Mouse (Mus musculus) layer of hippocampus, adult 9-11 months (tissue): ENCODE results near the gene Noto.

Experiments
- DNase-seq: peaks from one replicate; pipeline ENCODE4 v3.0.0; 2022

The Noto gene

DNA sequence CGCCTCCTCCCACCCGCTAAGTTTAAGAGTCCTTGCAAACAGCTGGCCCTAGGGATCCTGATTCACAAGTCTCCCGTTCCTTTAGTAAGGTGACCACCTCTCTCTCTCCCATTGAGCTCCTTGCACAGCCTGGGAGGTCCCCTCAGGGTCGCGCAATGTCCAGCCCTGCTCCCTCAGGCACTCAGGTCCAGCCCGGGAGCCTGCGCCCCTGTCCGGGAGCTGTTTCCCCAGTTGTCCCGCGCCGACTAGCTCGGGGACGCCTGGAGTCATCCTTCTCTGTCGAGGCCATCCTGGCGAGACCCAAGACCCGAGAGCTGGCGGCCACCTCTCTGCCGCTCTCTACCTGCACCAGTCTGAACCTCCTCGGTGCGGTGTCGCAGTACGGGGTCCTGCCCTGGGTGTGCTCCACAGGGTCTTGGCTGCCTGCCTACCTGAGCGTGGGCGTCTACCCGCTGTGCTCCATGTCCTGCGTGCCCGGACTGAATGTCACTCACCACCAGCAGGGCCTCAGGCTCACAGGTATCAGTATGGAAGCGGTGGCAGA is at the start of gene Noto:
TSS of gene Noto (plus strand) at position 51 of the 544 bp plus-strand sequence.
- DNase-seq = no peak

DNA sequence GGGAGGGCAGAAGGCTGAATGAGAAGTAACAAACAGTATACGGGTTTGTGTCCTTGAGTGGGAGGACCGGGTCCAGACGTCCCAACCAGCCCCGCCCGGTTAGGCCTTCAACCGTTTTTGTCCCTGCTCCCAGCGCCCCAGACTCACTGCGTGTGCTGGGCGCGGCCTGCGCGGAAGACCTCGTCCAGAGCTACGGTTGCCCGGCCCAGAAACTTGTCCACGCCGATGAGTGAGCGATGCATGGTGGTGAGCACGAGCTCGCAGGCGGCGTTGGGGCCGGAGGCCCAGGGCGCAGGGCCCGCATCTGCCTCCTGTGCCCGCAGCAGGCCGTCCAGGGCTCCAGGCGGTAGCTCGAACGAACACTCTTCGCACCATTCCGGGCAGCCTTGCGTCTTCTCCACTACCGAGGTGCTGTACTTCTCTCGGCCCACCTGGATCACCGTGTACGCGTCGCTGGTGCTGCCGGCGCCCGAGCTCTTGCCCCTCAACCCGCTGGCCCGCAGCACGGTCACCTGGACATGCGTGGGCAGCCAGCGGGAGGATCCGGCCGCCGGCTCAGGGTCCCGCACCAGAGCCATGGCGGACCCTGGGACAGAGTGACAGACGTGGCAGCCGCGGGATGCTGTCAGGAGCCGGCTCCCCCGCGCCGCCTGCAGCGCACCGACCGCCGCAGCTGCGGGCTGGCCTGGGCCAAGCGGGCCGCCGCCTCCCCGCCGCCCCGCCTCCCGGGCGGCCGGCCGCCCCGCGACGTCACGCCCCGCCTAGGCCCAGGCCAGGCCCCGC is 49.5 kb upstream of the Noto start, which contains the start of gene Rab11fip5:
TSS of gene Rab11fip5 (minus strand) at position 684 of the 783 bp plus-strand sequence.
- no peak for DNase-seq

DNA sequence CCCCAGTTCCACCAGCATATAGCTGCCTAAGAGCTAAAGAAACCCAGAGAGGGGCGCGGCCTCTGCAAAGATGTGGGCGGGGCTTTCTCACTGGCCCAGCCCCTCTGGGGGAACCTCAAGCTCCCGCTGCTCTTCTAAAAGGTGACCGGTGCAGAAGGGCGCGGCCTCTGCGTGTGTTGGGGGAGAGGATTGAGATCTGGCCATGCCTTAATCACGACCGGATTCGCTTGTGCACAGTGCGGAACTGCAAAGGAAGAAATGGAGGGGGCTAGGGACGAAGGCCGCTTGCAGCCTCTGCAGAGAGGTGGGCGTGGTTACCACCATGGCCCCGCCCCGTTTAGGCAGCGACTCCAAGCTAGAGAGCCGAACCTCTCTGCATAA is 49.0 kb upstream of the Noto start:
- peak; percentile 97 for DNase-seq

DNA sequence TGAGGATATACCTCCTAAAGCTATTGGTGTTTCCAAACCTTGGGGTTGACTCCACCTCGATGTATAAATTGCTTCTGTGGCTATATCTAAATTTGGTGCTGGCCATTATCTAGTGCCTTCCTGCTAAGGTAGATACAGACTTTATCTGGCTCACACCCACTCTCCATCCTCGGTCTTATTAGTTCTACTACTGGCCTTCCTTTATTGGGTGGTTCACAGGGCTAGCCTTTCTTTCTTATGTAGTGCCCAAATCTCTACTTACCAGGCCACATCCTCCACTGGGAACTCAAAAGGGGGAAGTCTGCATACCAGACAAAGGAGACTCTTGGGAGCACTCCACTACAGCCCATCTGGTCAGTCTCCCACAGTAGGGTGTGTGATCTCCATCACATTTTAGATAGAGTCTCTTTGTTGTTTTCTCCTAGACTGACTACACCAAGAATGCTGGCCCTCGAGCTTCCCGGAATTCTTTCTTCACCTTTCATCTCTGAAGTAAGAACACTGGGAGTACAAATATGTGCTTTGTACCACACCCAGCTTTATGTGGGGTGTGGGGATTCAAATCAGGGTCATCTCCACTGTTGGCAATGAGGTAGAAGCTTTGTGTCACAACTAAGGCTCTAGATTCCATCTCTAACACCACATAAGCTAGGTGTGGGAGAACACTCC is 46.5 kb upstream of the Noto start:
- DNase-seq = no peak

DNA sequence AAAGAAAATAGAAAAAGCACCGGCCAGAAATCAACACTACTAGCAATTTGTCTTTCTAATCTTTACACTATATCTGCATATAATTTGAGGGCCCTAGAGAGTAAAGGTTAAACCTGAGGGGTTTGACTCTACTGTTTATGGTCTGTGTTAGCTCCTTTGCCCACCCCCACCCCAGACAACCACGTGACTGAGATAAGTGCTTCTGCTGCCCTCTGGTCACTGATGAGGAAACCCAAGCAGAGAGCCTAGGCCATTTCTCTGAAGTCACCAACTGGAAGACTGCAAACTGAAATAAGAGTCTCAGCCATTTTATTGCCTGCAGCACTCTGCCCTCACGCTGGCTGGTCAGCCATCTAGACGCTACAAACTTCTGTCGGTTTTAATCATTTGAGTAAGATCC is 45.8 kb upstream of the Noto start:
- no peak for DNase-seq

DNA sequence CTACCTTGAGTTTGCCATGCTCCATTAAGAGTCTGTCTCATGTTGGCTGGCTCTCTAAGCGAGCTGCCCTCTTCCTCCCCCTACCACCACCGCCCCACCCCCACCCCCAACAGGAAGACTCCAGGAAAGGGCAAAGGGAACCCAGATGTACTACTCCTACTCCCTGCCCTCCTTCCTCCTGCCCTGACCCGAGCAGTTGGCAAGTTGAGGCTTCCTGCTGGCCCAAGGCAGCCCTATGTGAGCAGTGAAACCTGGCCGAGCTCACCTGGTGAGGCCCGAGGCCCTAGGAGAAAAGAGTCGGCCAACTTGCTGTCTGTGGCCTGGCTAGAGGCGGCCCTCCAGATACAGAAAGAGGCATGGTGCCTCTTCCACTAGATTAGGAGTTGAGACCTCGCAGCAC is 45.1 kb upstream of the Noto start:
- no peak for DNase-seq

DNA sequence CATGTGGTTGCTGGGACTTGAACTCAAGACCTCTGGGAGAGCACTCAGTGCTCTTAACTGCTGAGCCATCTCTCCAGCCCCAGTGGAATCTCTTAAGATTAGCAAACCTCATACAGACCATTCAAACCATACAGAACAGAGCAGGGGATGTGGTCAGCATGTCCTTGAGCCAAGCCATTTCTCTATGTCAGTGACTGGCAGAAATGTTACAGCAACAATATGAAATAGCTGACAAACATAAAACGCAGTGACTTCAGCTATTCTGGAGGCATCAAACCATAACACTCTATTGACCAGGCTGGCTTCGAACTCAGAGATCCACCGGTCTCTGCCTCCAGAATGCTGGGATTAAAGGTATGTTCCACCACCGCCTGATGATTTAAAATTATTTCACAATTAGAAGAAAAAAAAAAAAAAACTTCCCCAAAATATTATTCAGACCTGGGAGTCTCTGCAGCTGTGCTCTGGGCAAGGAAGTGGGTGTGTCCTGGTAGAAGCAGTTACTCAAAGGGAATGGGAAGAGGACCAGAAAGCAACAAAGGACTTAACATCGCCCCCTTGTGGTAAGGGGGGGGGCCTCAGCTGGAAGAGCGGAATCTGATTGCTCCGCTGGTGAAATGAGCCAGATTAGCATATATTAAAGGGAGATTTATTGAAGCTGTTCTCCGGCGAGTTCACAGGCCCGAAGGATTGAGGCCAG is 43.3 kb upstream of the Noto start:
- DNase-seq = peak; percentile 82

DNA sequence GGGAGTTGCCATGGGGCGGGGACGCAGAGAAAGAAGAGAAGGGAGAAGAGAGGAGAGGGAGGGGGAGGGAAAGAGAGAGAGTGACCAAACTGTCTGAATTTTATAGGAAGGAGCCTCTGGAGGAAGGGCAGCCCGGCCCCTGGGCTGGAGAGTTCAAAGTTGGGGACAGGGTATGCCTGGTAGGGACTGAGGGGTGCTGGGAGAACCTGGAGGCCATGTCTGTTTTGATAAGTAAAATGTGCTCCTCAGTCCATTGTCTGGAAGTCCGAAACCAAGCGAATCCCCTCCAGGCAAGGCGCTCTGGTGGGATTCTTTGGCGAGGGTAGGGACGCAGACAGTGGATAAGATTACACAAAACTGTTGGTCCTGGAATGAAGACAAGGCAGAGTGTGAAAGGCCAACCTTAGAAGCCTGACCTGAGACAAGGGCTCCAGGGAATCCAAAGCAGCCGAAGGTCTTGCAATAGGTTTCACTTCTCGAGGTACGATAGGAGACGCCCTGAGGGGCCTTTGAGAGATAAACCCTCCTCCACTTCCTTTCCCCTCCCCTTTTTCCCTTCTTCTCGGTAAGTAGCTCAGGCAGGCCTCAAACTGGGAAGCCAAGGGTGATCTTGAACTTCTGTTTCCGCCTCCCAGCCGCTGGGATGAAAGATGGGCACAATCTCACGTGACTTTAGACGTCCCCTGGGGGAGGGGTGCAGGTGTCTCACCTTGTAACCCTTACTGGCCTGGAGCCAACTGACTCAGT is 42.6 kb upstream of the Noto start:
- DNase-seq = no peak

DNA sequence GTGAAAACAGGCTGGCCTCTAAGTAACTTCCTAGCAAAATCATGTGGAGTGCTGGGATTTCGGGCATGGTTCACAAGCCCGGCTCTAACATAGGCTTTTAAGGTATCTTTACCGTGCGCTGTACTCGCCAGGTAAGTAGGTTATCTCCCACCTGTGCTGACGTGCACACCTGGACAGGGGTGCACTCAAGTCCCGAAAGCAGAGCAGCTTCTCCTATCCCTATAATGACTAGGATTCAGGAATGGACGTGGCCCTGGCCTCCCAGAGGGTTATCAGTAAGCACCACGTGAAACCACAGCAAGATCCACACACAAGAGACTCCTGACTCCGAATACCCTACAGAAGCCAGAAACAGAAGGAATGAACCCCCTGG is 42.1 kb upstream of the Noto start:
- DNase-seq = no peak

DNA sequence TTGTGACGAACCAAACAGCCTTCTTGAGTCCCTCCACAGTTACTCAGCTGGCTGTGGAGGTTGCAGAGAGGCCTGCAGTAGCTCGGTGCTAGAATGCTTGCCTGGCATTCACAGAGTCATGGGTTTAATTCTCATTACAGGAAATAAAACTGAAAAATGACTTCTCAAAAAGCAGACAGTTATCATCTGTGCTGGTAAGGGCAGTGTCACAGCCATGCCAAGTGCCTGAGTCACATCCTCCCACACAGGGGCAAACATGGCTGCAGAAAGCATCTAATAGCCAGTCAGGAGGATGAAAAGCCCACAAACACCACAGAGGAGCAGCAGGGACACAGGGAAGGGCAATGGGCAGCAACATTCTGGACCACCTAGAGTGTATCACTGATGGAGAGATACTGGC is 40.9 kb upstream of the Noto start:
- no peak for DNase-seq

DNA sequence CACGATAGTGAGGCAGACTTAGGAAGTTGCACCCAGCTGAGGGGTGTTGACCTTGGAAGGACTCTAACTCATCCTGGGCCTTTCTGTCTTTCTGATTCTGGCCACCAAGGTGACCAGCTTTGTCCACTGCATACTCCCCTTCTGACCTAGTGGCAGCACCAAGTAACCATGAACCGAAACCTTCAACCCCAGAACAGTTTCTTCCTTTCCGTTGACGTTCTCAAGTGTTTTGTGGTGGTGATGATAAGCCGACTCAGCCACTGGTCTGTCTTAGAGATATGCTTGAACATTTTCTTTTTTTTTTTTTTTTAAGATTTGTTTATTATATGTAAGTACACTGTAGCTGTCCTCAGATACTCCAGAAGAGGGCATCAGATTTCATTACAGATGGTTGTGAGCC is 35.1 kb upstream of the Noto start:
- DNase-seq = no peak

GRCm38 (mm10) chr6:85391803-85392202 is 31.9 kb upstream of the Noto start:
- no peak for DNase-seq

- DNase-seq = no peak
Observed at GRCm38 (mm10) chr6:85395360-85395759, 28.3 kb upstream of the Noto start.

DNA sequence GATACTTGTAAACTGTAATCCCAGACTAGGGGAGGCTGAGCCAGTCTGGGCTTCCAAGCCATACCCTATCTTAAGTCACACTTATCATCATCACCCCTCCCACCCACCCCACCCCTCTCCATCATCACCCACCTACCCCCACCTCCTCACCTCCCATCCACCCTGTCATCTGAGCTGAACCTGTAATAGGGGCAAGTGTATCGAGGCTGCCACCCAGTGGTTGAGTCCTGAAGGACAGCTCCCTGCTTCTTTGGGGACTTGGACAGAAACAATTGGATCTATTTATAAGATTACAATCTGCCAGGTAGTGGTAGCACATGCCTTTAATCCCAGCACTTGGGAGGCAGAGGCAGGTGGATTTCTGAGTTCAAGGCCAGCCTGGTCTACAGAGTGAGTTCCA is 26.5 kb upstream of the Noto start:
- DNase-seq = no peak

DNA sequence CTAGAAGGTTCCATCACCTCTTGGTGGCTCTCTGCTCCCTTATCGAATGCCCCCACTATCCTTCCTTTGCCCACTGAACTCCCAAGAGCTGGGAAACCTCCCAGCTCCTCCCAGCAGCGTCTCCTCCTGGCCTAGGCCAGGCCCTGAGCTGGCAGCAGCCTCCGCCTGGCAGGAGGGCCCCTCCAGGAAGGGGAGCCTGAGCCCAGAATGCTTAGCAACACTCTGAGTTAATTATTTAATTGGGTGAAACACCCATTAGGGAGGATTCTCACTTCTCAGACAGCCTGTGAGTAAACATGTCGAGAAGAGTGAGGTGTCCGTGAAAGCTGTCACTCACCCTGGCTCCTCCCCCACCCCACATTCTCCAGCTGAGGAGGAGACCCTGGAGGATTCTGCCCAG is 24.0 kb upstream of the Noto start:
- DNase-seq = no peak

DNA sequence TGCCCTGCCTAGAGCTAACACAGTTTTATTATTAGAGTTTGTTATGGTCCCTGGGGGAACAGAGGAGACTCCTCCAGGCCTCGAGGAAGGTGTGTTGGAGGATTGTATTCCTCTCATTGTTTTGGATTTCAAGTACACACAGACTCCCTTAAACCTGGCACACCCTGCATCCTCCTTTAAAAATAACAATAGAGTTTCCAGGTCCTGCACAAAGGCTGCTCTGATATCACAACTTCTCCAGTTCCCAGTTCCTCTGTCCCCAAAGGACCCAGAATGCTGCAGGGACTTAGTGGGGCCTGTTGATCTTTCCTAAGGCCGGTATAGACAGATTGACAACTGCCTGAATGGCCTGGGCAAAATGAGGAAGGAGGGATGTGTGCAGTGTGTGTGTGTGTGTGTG is 21.1 kb upstream of the Noto start:
- no peak for DNase-seq

DNA sequence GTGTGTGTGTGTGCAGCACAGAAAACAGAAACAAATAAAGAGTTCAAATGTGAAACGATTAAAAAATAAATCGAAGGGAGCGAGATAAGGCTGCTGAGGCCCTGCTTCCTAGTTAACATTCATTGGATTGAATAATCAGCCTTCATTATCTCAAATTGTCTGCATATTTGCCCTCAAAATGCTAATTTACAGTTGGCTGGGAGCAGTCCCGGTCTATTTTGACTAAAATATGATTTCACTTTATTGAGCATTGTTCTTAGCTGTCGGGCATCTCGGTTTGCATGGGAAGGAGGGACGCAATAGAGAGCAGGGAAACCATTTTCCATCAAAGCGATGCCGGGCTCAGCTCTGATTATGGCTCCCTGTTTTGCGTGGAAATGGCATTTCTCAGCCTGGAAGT is 20.6 kb upstream of the Noto start:
- no peak for DNase-seq

DNA sequence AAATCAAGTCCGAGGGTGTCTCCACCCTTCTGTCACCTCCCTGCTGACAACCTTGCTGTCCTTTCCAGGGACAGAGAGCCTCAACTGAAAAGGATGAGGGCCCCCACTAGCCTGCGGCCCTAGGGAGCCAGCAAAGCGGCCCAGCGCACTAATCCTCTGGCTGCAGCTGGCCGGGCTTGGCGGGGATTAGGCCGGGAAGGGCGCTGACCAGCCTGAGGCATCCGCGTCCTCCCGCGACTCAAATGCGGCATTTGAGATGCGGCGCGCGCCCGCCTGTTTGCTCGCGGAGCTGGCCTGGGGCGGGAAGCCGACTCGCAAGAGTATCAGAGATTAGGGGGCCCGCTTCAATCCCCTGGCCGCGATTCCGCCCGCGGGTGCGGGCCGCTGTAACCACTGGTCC is 14.7 kb upstream of the Noto start:
- no peak for DNase-seq

- peak; percentile 22 for DNase-seq
Observed at GRCm38 (mm10) chr6:85410771-85411273, 12.9 kb upstream of the Noto start.

DNA sequence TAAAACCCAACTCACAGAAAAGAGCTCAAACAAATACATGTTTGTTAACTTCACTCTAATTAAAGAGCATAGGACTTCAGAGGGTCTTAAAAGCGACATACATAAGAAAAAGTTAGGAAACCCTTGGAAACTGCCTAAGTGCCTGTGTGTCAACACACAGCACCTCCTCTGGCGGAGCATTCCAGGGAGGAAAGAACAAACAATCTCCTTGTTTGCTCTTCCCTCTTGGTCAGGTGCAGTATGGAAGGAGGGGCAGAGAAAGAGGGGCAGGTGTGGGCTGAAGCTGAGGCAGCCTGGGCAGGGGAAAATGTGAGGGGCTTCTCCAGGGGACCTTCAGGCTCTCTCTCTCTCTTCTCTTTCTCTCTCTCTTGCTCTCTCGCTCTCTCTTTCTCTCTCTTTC is 7.9 kb upstream of the Noto start:
- no peak for DNase-seq

- DNase-seq = no peak
Observed at GRCm38 (mm10) chr6:85419150-85419549, 4.5 kb upstream of the Noto start.

DNA sequence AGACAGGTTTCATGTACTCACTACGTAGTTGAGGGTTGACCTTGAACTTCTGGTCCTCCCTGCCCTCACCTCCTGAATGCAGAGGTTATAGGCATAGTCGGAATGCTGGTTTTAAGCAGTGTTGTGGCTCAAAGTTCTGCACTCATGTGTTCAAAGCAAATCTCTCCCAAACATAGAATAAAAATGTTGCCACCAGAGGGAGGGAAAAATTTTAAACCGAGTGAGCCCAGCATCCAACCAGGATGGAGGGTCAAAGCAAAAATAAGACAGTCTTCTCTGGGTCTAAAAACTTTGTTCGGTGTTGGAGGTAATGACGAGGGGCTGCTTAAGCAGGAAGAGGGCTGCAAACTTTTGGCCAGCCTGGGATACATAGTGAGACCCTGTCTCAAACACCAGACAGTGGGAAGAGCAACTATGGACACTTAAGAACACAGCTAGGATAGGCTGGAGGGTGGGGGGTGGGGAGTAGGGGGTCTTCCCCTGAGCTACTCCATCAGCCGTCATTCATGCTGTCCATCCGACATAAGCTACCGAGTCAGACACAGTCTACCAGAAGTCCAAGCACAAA is 7.7 kb downstream of the Noto start:
- no peak for DNase-seq
